Mouse (Mus musculus): Measurements from ENCODE around the gene Nrf1.

- TF ChIP-seq POLR2A (IDR thresholded peaks at IDR 0.05; ENCODE audit: extremely low read depth, insufficient read depth, low read length) (no peak), CTCF (IDR thresholded peaks at IDR 0.05; ENCODE audit: low read depth, low read length) (no peak)
Observed at GRCm38 (mm10) chr6:30172441-30172819, 124.6 kb downstream of the Nrf1 start.
